Comparison of ENCODE assay signal across 28 mouse cellular contexts in the genomic region with DNA sequence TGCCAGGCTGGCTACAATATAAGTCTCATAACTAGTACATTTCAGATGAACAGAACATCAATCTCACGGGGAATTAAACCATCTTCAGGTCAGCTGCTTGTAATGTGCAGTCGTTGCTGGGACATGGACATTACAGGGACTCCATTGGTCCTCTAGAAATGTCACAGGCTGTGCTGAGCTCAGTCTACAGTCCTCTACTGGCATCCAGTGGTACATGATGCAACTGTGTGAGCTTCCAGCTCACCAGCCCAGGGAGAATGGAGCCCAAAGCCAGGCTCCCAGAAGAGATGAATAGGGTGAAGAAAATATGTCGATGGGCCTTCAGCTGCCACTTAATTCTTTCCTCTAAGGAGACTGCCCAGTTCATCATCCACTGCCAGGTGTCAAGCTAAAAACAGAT. TPM values are rescaled to one million over a fixed set of nuclear protein-coding genes. Genes with fewer than 3 reads are reported as not detected.
DNase-seq lines count a peak whose midpoint lies in the region; ATAC-seq and TF ChIP-seq lines count a peak whose summit lies in the region.
"Had no signal": no experiment of that assay in that cellular context is flagged by ENCODE, and none has a peak within 500 bp of the region (broad histone marks: within the 10 kb centered on the region; RNA-seq: fewer than 3 reads in every experiment).

No protein-coding gene starts in this region.

- 65% methylated on average over 3 of the region's 3 CpGs for WGBS in midbrain, postnatal 0 days
- 77% methylated on average over 3 of the region's 3 CpGs for WGBS in midbrain, embryonic 14.5 days

- no peaks in the 10 kb centered on the region for H3K36me3 ChIP-seq in midbrain, postnatal 0 days (ENCODE audit: insufficient read depth, low read length)
- H3K36me3 ChIP-seq in midbrain, embryonic 14.5 days (ENCODE audit: control insufficient read depth, insufficient read depth, low read length), result no peaks in the 10 kb centered on the region
- H3K36me3 ChIP-seq: embryonic facial prominence, embryonic 10.5 days; heart, embryonic 13.5 days; hindbrain, embryonic 13.5 days; kidney, embryonic 15.5 days; limb, embryonic 12.5 days had no signal

- H3K4me1 ChIP-seq in midbrain, postnatal 0 days (ENCODE audit: insufficient read depth, low read length), result no peaks in the 10 kb centered on the region
- H3K4me1 ChIP-seq in midbrain, embryonic 14.5 days (ENCODE audit: control insufficient read depth, insufficient read depth, low read length), result no peaks in the 10 kb centered on the region
- H3K4me1 ChIP-seq: heart, embryonic 13.5 days; hindbrain, embryonic 13.5 days; kidney, embryonic 15.5 days; limb, embryonic 12.5 days; megakaryocyte, embryonic 14.5 days had no signal

- H3K4me2 ChIP-seq in midbrain, postnatal 0 days (ENCODE audit: low read depth, low read length, poor library complexity, severe bottlenecking), result no peak overlapping the region
- no peak overlapping the region for H3K4me2 ChIP-seq in midbrain, embryonic 14.5 days (ENCODE audit: low read length)
- H3K4me2 ChIP-seq: heart, embryonic 13.5 days; hindbrain, embryonic 13.5 days; kidney, embryonic 15.5 days; limb, embryonic 12.5 days; liver, embryonic 11.5 days had no signal

- H3K9ac ChIP-seq in midbrain, postnatal 0 days (replicated peaks; ENCODE audit: low read length, poor library complexity, severe bottlenecking), result no peak overlapping the region
- H3K9ac ChIP-seq in midbrain, embryonic 14.5 days (replicated peaks; ENCODE audit: low read length), result no peak overlapping the region
- H3K9ac ChIP-seq: heart, embryonic 13.5 days; hindbrain, embryonic 13.5 days; kidney, embryonic 15.5 days; limb, embryonic 12.5 days; liver, postnatal 0 days had no signal

- H3K27ac ChIP-seq in gastrocnemius, adult 2 months, result no peak overlapping the region
- no peak overlapping the region for H3K27ac ChIP-seq in midbrain, postnatal 0 days (ENCODE audit: low read depth, low read length)
- no peak overlapping the region for H3K27ac ChIP-seq in midbrain, embryonic 14.5 days (replicated peaks; ENCODE audit: low read depth, low read length)
- H3K27ac ChIP-seq: embryonic facial prominence, embryonic 10.5 days; heart, adult 2 months; heart, embryonic 13.5 days; hindbrain, embryonic 13.5 days; kidney, embryonic 15.5 days; limb, embryonic 12.5 days had no signal

- no peaks in the 10 kb centered on the region for H3K27me3 ChIP-seq in midbrain, postnatal 0 days (ENCODE audit: insufficient read depth, low read length)
- H3K27me3 ChIP-seq in midbrain, embryonic 14.5 days (ENCODE audit: control insufficient read depth, insufficient read depth, low read length), result no peaks in the 10 kb centered on the region
- H3K27me3 ChIP-seq: hindbrain, embryonic 13.5 days; kidney, embryonic 15.5 days; megakaryocyte, embryonic 14.5 days had no signal

- no peak for DNase-seq in gastrocnemius, adult 2 months
- DNase-seq in gastrocnemius, adult 8-10 months (ENCODE audit: low spot score in 2 of 2), result no peak
- DNase-seq in layer of hippocampus, postnatal 10 days (ENCODE audit: low spot score in 2 of 2), result peak; percentile 23 to 34
- no peak for DNase-seq in layer of hippocampus, adult 18-20 months (ENCODE audit: low spot score in 2 of 2)
- DNase-seq in midbrain, postnatal 0 days (ENCODE audit: low spot score), result peak; percentile 6
- no peak for DNase-seq in midbrain, embryonic 14.5 days
- no peak for DNase-seq in T-cell, adult 2 months (ENCODE audit: low spot score)
- DNase-seq: cerebellum, adult 11-12 months; cerebellum, postnatal 10 days; gastrocnemius, postnatal 36 days; heart, adult 2 months; heart, postnatal 14 days; kidney, postnatal 4 days; liver, postnatal 0 days; right cerebral cortex, postnatal 14 days; spleen, adult 18-20 months had no signal

- H3K9me3 ChIP-seq in midbrain, postnatal 0 days (ENCODE audit: low read length), result no peaks in the 10 kb centered on the region
- H3K9me3 ChIP-seq in midbrain, embryonic 14.5 days (ENCODE audit: control insufficient read depth, low read length), result no peaks in the 10 kb centered on the region
- H3K9me3 ChIP-seq: embryonic facial prominence, embryonic 10.5 days; heart, embryonic 13.5 days; hindbrain, embryonic 13.5 days; kidney, embryonic 15.5 days; limb, embryonic 12.5 days; megakaryocyte, embryonic 14.5 days had no signal

- no peak overlapping the region for H3K4me3 ChIP-seq in gastrocnemius, adult 2 months
- no peak overlapping the region for H3K4me3 ChIP-seq in midbrain, postnatal 0 days (ENCODE audit: low read depth, low read length)
- no peak overlapping the region for H3K4me3 ChIP-seq in midbrain, embryonic 14.5 days (replicated peaks; ENCODE audit: low read depth, low read length)
- H3K4me3 ChIP-seq: embryonic facial prominence, embryonic 10.5 days; heart, adult 2 months; heart, embryonic 13.5 days; hindbrain, embryonic 13.5 days; kidney, embryonic 15.5 days; limb, embryonic 12.5 days; megakaryocyte, embryonic 14.5 days had no signal

- ATAC-seq in midbrain, postnatal 0 days (ENCODE audit: low FRiP score), result peak; percentile 56; the same call in 1 of the 2 replicates
- no peak for ATAC-seq in midbrain, embryonic 14.5 days (ENCODE audit: low FRiP score, low TSS enrichment)
- ATAC-seq: intestine, postnatal 0 days; liver, postnatal 0 days had no signal

- TF ChIP-seq CTCF in gastrocnemius, adult 2 months (IDR thresholded peaks at IDR 0.05), result peak; percentile 23
- peak; percentile 44 for TF ChIP-seq CTCF in midbrain, postnatal 0 days (IDR thresholded peaks at IDR 0.05)

- intact Hi-C loops in gastrocnemius, adult 2 months (cut with DNase I), result no loop called here

RNA-seq across cellular contexts. Expression of gene Cxcl13, which starts 15.5 kb away (rescaled TPM):
- 1 to 10 TPM in 1 of 2 experiments, under 1 TPM in 1; 0.43 to 1.2 TPM for total RNA-seq in gastrocnemius, adult 2 months (2021)
- 1 to 10 TPM in 1 of 4 experiments, under 1 TPM in 2, not detected in 1; 0.73 to 1.2 (median 0.76) TPM for total RNA-seq in gastrocnemius, adult 8-10 months (2022)
- total RNA-seq in layer of hippocampus, postnatal 10 days (2021), result not detected
- not detected for total RNA-seq in layer of hippocampus, adult 18-20 months (2021)
- 0.33 and 0.61 TPM in 2 replicates for total RNA-seq in midbrain, postnatal 0 days (2014; rRNA removed)
- 1.3 and 1.9 TPM in 2 replicates for polyA plus RNA-seq in midbrain, postnatal 0 days (2015; fragmentation: Nextera tagmentation; extraction: Ambion mirVana)
- polyA plus RNA-seq in midbrain, embryonic 14.5 days (2014; fragmentation: Nextera tagmentation; extraction: Ambion mirVana), result 0.32 TPM in 1 of 2 replicates, not detected in the other
- total RNA-seq: ES-E14; layer of hippocampus, postnatal 25 days; left cerebral cortex, postnatal 10 days; monocyte, adult 5-6 weeks had no signal

Comparison
In these comparisons a context has a peak if more than half of its experiments do, and no peak if none do; other contexts are left out.
1. DNase-seq: peak in layer of hippocampus, postnatal 10 days (2 of 2) and midbrain, postnatal 0 days (single experiment); none in gastrocnemius, adult 2 months (single experiment), gastrocnemius, adult 8-10 months (0 of 2), layer of hippocampus, adult 18-20 months (0 of 2), midbrain, embryonic 14.5 days (single experiment) and T-cell, adult 2 months (single experiment).